Mouse (Mus musculus) limb, embryonic 15.5 days (tissue): Measurements from ENCODE around the gene Pole4. TPM values are rescaled to one million over a fixed set of nuclear protein-coding genes. Genes with fewer than 3 reads are reported as not detected.

Experiments
- ATAC-seq: fragments of 200-750 bp; cut with Nextera tagmentation; 2 replicates; pipeline ENCODE4 v1.8.0; 2017; ENCODE audit warnings: low read depth, moderate TSS enrichment; ENCODE audit not compliant: insufficient number of reproducible peaks, low FRiP score, low TSS enrichment
- H3K27ac ChIP-seq: fragments of 300-500 bp; sonication (generic); 2 replicates; pipeline ENCODE4 v1.5.1; 2015; ENCODE audit warnings: moderate library complexity, mild to moderate bottlenecking, inconsistent platforms
- H3K27me3 ChIP-seq: fragments of 300-500 bp; sonication (generic); 2 replicates; pipeline ENCODE4 v1.6.1; 2015; ENCODE audit warnings: inconsistent platforms
- H3K36me3 ChIP-seq: fragments of 300-500 bp; sonication (generic); 2 replicates; pipeline ENCODE4 v1.6.1; 2015; ENCODE audit warnings: inconsistent platforms
- H3K4me1 ChIP-seq: fragments of 300-500 bp; sonication (generic); 2 replicates; pipeline ENCODE4 v1.6.1; 2015; ENCODE audit warnings: inconsistent platforms
- H3K4me2 ChIP-seq: fragments of 300-500 bp; sonication (generic); 2 replicates; pipeline ENCODE4 v1.6.1; 2015; ENCODE audit warnings: mild to moderate bottlenecking, inconsistent platforms
- H3K4me3 ChIP-seq: fragments of 300-500 bp; sonication (generic); 2 replicates; pipeline ENCODE4 v1.5.1; 2015; ENCODE audit warnings: mild to moderate bottlenecking, inconsistent platforms
- H3K9ac ChIP-seq: fragments of 300-500 bp; sonication (generic); 2 replicates; pipeline ENCODE4 v1.6.1; 2015; ENCODE audit warnings: inconsistent platforms
- H3K9me3 ChIP-seq: fragments of 300-500 bp; sonication (generic); 2 replicates; pipeline ENCODE4 v1.6.1; 2016; ENCODE audit warnings: inconsistent platforms
- WGBS: fragments of 180-500 bp; shearing (Covaris S2); methylation state at CpG from one replicate; pipeline ENCODE4 v1.1.7; 2015; 5-methylcytosine and 5-hydroxymethylcytosine counted together
- polyA plus RNA-seq: library from polyadenylated mRNA; unstranded; fragments of >200 nt; fragmentation: Nextera tagmentation; extraction: Ambion mirVana; gene quantifications from 2 replicates; pipeline ENCODE4 v1.2.1, GENCODE M21; 2015

Gene Pole4
- polyA plus RNA-seq, 1 experiment from 2014 or later, result 89.2 TPM

- H3K4me2 ChIP-seq, result no peak overlapping the region
- no peak for ATAC-seq
- no peak overlapping the region for H3K27ac ChIP-seq
- no peaks in the 10 kb centered on the region for H3K27me3 ChIP-seq
- WGBS, result 81% methylated on average over 7 of the region's 7 CpGs
- H3K4me3 ChIP-seq, result no peak overlapping the region
- H3K9ac ChIP-seq, result no peak overlapping the region
- no peaks in the 10 kb centered on the region for H3K36me3 ChIP-seq
- H3K4me1 ChIP-seq, result no peaks in the 10 kb centered on the region
- no peaks in the 10 kb centered on the region for H3K9me3 ChIP-seq
Measured at GRCm38 (mm10) chr6:82609339-82609926, 95.7 kb downstream of the Pole4 start.

- ATAC-seq, result no peak
- Histone ChIP-seq H3K4me1 (no peaks in the 10 kb centered on the region), H3K36me3 (no peaks in the 10 kb centered on the region), H3K4me3 (no peak overlapping the region), H3K4me2 (no peak overlapping the region), H3K27me3 (no peaks in the 10 kb centered on the region), H3K27ac (no peak overlapping the region), H3K9me3 (no peaks in the 10 kb centered on the region), H3K9ac (no peak overlapping the region)
- WGBS, result 87% methylated on average over 4 of the region's 4 CpGs
Measured at GRCm38 (mm10) chr6:82608756-82609155, 96.4 kb downstream of the Pole4 start.

GRCm38 (mm10) chr6:82604791-82605190, 100.4 kb downstream of the Pole4 start:
- no peak overlapping the region for H3K9ac ChIP-seq
- no peak overlapping the region for H3K4me3 ChIP-seq
- ATAC-seq, result no peak
- H3K9me3 ChIP-seq, result no peaks in the 10 kb centered on the region
- H3K36me3 ChIP-seq, result no peaks in the 10 kb centered on the region
- no peaks in the 10 kb centered on the region for H3K4me1 ChIP-seq
- 59% methylated on average over 8 of the region's 8 CpGs for WGBS
- no peaks in the 10 kb centered on the region for H3K27me3 ChIP-seq
- H3K27ac ChIP-seq, result no peak overlapping the region
- H3K4me2 ChIP-seq, result no peak overlapping the region

GRCm38 (mm10) chr6:82603665-82604064, 101.5 kb downstream of the Pole4 start:
- Histone ChIP-seq H3K9ac (no peak overlapping the region), H3K4me2 (no peak overlapping the region), H3K36me3 (no peaks in the 10 kb centered on the region), H3K4me1 (no peaks in the 10 kb centered on the region), H3K27ac (no peak overlapping the region), H3K27me3 (no peaks in the 10 kb centered on the region), H3K9me3 (no peaks in the 10 kb centered on the region), H3K4me3 (no peak overlapping the region)
- 34% methylated on average over 2 of the region's 2 CpGs for WGBS
- ATAC-seq, result no peak

GRCm38 (mm10) chr6:82603228-82603627, 101.9 kb downstream of the Pole4 start:
- Histone ChIP-seq H3K27ac (no peak overlapping the region), H3K27me3 (no peaks in the 10 kb centered on the region), H3K4me1 (no peaks in the 10 kb centered on the region), H3K4me2 (no peak overlapping the region), H3K9ac (no peak overlapping the region), H3K4me3 (no peak overlapping the region), H3K9me3 (no peaks in the 10 kb centered on the region), H3K36me3 (no peaks in the 10 kb centered on the region)
- ATAC-seq, result no peak
- WGBS, result 66% methylated on average over 9 of the region's 9 CpGs

GRCm38 (mm10) chr6:82595461-82596090, 109.6 kb downstream of the Pole4 start:
- ATAC-seq, result no peak
- H3K4me1 ChIP-seq, result no peaks in the 10 kb centered on the region
- H3K36me3 ChIP-seq, result no peaks in the 10 kb centered on the region
- no peak overlapping the region for H3K27ac ChIP-seq
- H3K9ac ChIP-seq, result no peak overlapping the region
- no peaks in the 10 kb centered on the region for H3K9me3 ChIP-seq
- H3K4me2 ChIP-seq, result no peak overlapping the region
- WGBS, result 44% methylated on average over 8 of the region's 8 CpGs
- no peak overlapping the region for H3K4me3 ChIP-seq
- H3K27me3 ChIP-seq, result no peaks in the 10 kb centered on the region

GRCm38 (mm10) chr6:82589387-82589786, 115.8 kb downstream of the Pole4 start:
- Histone ChIP-seq H3K36me3 (no peaks in the 10 kb centered on the region), H3K4me2 (no peak overlapping the region), H3K9me3 (no peaks in the 10 kb centered on the region), H3K4me3 (no peak overlapping the region), H3K9ac (no peak overlapping the region), H3K27ac (no peak overlapping the region), H3K4me1 (no peaks in the 10 kb centered on the region), H3K27me3 (no peaks in the 10 kb centered on the region)
- no peak for ATAC-seq
- 86% methylated on average over 7 of the region's 7 CpGs for WGBS

- no peaks in the 10 kb centered on the region for H3K27me3 ChIP-seq
- no peaks in the 10 kb centered on the region for H3K9me3 ChIP-seq
- no peaks in the 10 kb centered on the region for H3K36me3 ChIP-seq
- ATAC-seq, result no peak
- no peak overlapping the region for H3K4me3 ChIP-seq
- H3K4me1 ChIP-seq, result no peaks in the 10 kb centered on the region
- H3K9ac ChIP-seq, result no peak overlapping the region
- H3K4me2 ChIP-seq, result no peak overlapping the region
- no peak overlapping the region for H3K27ac ChIP-seq
- WGBS, result 44% methylated on average over 6 of the region's 6 CpGs
Measured at GRCm38 (mm10) chr6:82585396-82585795, 119.8 kb downstream of the Pole4 start.

GRCm38 (mm10) chr6:82575445-82575844, 129.7 kb downstream of the Pole4 start:
- H3K27ac ChIP-seq, result no peak overlapping the region
- 75% methylated on average over 5 of the region's 5 CpGs for WGBS
- no peak overlapping the region for H3K4me3 ChIP-seq
- no peaks in the 10 kb centered on the region for H3K4me1 ChIP-seq
- no peak for ATAC-seq
- no peaks in the 10 kb centered on the region for H3K27me3 ChIP-seq
- no peak overlapping the region for H3K4me2 ChIP-seq
- H3K9ac ChIP-seq, result no peak overlapping the region
- H3K36me3 ChIP-seq, result no peaks in the 10 kb centered on the region
- no peaks in the 10 kb centered on the region for H3K9me3 ChIP-seq

Other genes starting within 250 kb of the Pole4 start
- gene Hk2, start 69.1 kb upstream of the Pole4 start, polyA plus RNA-seq, result 25.4 TPM in 2 replicates
- gene Sema4f, start 234.4 kb upstream of the Pole4 start, polyA plus RNA-seq, result 1.5 and 2.1 TPM in 2 replicates
- 0.70 and 0.86 TPM in 2 replicates for gene M1ap, start 241.5 kb upstream of the Pole4 start, polyA plus RNA-seq